Mouse (Mus musculus): ENCODE measurements at regions not wholly inside any gene's neighbourhood (a gene's known extent, or its start where the extent isn't known, plus 50 kb on each side); places are given as distances from the start of the nearest gene placed in this dataset.

DNA sequence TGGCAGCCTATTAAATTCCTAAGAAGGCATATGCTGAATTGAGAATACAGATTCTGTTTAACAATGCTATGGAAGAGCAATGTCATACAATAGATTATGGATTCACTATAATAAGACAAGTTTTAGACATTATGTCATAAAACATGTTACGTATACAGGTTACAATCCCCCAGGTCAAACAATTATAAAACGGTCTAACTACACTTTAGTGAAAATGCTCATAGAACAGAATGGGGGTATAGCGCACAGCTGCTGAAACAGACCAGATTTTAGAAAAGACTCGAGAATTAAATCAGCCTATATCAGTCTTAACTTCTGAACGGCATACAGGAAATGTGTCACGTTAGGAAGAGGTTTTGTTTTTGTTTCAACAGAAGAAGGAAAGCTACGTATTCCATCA, 660.5 kb upstream of the Sel1l start:
- DNase-seq (ENCODE audit: low spot score) = no peak

- DNase-seq (ENCODE audit: low spot score) = no peak
These were observed 660.0 kb upstream of the Sel1l start for GRCm38 (mm10) chr12:92508796-92509489.

DNA sequence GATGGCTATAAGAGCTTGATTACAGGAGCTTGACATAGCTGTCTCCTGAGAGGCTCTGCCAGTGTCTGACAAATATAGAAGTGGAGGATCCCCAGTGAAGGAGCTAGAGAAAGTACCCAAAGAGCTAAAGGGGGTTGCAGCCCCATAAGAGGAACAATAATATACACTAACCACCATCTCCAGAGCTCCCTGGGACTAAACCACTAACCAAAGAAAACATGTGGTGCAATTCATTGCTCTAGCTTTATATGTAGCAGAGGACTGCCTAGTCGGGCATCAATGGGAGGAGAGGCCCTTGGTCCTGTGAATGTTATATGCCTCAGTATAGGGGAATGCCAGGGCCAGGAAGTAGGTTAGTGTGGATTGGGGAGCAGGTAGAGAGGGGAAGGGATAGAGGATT, 635.0 kb upstream of the Sel1l start:
- DNase-seq (ENCODE audit: low spot score) = no peak

- no peak for DNase-seq (ENCODE audit: low spot score)
These were observed 625.5 kb upstream of the Sel1l start for GRCm38 (mm10) chr12:92474293-92475062.

DNA sequence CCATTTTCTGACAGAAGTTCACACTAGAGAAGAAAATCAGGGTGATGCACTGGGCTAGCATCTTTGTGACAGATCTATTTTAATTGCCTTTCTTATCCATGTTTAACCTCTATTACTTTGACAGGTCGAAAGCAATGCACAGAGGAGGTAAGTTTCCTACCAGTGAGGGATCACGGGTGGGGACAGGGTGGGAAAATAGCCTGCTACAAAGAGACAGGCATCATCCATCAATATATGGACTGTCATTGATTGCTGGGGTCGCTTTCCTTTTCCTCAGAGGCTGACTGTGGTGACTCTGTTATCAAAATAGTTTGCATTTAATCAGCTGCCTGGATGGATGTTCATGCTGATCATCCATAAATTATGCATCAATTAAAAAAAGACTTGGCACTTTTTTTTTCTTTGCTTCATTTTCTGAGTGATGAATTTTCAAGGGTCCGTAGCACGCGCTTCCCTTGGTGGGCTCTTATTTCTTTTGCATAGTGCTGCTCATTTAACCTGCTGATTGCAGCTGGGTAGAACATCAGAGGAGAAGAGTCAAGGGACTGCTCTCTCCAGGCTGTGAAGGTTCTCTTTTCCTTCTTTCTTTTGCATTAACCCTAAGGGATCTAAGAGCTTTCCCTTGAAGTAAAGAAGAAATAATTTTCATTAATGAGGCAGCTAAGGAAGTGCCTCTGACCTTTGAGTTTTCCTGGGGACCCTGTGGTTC, 602.3 kb upstream of the Sel1l start:
- no peak for DNase-seq (ENCODE audit: low spot score)

GRCm38 (mm10) chr12:92418458-92418857, 569.5 kb upstream of the Sel1l start:
- DNase-seq (ENCODE audit: low spot score) = no peak

- no peak for DNase-seq (ENCODE audit: low spot score)
These were observed 556.5 kb upstream of the Sel1l start for GRCm38 (mm10) chr12:92405506-92405905.

- DNase-seq (ENCODE audit: low spot score) = no peak
These were observed 552.0 kb upstream of the Sel1l start for GRCm38 (mm10) chr12:92400987-92401386.

DNA sequence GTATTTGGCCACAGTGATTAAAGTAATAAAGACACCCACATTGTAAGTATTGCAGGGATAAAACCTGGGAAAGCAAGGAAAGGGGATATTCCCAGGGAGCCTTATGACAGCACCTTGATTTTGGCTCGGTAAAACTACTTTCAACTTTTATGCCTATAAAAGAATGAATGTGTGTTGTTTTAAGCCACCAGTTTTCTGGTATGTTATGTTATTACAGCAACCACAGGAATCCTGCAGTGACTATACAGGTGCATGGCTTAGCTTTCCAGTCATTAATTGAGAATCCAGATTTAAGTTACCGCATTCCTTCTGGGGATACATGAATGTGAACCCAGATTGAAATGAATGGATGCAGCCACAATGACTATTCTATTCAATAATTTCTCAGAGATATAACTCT, 537.2 kb upstream of the Sel1l start:
- no peak for DNase-seq (ENCODE audit: low spot score)

DNA sequence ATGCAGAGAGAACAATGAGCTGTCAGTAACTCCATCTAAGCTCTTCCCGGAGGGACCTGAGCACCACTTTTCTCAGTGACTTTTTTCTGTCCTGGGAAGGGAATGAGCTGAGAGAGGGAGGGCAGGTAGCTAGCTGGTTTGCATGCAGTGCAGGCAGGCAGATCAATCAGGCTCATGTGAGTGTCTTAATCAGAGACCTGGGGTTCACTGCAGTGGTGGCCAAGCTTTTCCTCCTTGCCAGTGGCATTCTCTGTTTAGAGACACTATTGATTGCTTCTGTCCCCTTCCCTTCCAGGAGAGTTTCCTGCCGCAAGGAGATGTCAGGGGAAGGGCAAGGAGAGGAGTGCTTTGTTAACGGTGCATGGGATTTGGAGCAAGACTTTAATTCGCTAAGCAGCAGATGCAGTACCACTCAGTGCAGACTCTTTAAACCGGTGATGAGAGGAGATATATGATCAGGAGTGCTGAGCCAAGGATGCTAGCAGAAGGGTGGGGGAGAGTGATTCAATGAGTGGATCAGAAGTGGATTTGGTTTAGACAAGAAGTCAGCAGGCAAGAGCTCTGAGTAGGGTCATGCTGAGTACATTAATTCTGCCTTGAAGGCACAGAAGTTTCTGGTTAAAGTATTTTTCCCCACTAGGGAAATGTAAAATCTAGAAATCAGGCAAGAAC, 535.4 kb upstream of the Sel1l start:
- DNase-seq (ENCODE audit: low spot score) = no peak

DNA sequence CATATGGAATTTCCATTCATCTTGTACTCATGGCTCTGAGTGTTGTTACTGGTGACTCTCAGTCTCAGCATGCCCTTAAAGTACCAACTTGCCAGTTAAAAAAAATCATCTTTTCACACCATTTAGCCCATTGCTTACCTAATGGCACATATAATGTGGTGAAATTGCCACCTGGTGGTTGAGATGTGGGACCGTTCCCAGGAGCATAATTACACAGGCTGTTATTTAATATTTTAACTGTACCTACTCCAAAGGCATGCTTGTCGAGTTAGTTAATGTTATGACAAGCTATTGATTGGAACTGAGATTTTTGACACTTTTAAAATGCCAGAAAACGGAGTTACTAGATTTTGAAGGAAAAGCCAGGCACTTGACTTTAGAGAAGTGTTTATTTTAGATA, 530.2 kb upstream of the Sel1l start:
- no peak for DNase-seq (ENCODE audit: low spot score)

DNA sequence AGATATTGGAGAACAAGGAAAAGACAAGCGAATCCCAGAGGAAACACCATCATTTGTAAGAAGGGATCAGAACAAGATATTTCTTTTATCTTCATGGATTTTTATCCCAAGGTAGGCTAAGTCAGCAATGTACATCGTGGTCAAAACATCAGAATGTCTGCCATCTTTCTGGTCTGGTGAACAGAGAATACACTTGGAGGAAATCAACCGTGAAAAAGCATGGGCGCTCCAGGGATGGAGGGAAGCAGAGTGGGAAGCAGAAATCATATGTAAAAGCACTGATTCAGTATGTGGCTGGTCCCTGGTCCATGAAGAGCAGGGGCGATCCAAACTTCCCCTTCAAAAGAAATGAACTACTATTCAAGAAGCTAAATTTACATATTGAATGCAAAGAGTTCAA, 517.0 kb upstream of the Sel1l start:
- DNase-seq (ENCODE audit: low spot score) = no peak

DNA sequence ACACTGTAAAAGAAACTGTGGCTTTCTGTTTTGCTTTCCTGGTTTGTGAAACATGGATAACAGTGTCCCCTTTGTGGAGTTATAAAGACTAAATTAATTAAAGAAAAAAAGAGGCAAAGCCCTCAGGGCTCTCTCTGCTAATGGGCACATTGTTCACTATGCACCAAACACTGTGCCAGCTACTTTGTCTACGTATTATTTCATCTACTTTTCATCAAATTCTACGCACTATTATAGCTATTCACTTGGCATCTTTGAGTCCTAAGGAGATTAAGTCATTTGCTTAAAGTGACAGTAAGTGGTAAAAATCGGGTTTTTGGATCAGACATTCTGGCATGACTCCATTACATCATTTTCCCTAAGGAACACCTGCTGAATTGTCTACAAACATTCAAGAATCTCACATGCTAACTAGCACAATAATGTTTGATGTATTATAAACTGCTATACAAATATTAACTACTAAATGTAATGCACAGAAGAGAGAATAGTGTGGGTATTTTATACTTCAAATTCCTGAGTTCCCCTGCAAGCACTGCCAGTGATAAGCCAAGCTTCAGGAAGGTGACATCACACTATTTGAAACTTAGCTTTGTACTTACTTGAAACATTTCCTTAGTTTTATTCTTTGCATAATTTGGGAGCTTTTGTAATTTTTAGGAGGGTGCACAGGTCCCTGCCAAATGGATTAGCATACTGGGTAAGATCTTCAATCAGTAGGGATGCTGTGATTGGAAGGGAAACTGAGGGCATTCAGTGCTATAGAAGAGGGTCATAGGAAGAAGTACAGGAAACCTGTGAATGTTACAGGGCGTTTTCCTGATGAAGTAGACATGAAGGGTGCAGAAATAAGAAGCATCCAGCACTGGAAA, 504.7 kb upstream of the Sel1l start:
- no peak for DNase-seq (ENCODE audit: low spot score)

- no peak for DNase-seq (ENCODE audit: low spot score)
These were observed 469.3 kb upstream of the Sel1l start for GRCm38 (mm10) chr12:92318241-92318640.

DNA sequence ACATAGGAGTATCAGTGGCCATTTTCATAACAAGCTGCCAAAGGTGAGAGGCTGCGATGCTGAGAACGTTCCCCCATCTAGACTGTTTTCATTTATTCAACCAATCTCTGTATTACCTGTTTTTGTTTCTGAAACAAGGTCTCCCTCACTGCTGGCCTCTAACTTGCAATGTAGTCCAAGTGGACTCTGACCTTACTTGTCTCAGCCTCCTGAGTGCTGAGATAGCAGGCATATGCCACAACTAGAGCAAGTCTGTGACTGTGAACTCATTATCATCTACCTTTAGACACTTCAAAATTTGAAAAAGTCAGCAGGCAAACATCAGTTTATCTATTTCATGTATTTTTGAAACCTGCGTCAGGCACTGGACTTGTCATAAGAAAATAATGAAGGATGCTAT, 468.7 kb upstream of the Sel1l start:
- no peak for DNase-seq (ENCODE audit: low spot score)

- no peak for DNase-seq (ENCODE audit: low spot score)
These were observed 467.3 kb upstream of the Sel1l start for GRCm38 (mm10) chr12:92316285-92316684.

DNA sequence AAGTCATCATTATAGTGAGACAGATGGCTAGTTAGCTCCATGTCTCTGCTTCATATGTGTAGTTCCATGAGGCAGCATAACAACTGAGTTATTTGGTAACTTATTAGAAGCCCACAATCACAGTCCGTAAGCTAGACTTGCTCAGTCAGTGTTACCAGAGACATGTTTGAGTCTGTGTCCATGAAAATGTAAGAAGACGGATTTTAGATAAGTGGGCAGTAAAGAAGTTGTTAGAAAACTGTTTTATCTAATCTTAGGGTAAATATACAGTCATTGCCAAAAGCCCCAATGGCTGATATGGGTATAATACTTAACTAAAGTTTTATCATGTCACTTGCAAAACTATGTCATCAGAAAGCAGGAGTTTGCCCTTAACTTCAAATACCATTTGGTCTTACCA, 466.9 kb upstream of the Sel1l start:
- no peak for DNase-seq (ENCODE audit: low spot score)

GRCm38 (mm10) chr12:92302951-92303591, 454.1 kb upstream of the Sel1l start:
- peak; percentile 21 for DNase-seq (ENCODE audit: low spot score)

DNA sequence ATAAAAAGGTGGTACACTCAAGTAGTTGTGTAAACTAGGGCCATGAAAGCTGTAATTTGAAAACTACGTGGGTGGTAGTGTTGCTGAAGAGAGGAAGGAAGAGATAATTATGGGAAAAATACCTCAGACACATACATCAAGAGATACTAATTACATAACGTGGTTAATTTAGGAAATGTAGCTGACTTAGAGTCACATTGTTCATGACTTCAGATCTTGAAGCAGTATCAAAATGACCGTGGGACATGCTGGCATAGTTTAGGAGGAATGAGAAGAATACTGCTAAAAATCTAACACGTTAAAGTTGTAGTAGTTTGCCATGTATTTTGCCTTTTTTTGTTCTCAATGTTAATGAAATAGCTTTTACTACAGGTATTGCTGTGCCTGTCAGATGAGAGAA, 445.9 kb upstream of the Sel1l start:
- no peak for DNase-seq (ENCODE audit: low spot score)

- no peak for DNase-seq (ENCODE audit: low spot score)
These were observed 444.4 kb upstream of the Sel1l start for GRCm38 (mm10) chr12:92293341-92293720.
